Mouse (Mus musculus): ENCODE measurements around the gene Rbp3.

DNA sequence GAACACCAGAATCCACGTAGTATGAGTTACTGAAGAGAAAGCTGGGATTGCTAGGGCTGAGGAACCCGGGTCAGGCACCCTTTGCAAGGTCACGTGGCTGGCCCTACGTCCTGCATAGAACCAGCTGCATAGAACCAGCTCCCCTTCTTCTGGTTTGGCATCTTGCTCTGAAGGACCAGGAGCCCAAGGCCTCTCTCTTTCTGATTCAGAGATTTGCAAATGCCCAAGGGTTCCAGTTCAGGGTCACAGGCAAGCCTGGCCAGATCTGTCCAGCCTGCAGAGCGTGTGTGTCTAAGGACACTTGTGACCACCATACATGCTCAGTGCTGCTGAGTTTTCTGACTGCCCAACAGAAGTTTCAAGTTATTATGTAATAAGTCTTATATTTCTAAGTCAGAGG is 11.6 kb upstream of the Rbp3 start:
- TF ChIP-seq CTCF (conservative IDR thresholded peaks at IDR 0.05; ENCODE audit: low read length) (no peak), POU5F1 (IDR thresholded peaks at IDR 0.05; ENCODE audit: borderline replicate concordance, low read length) (no peak), NANOG (IDR thresholded peaks at IDR 0.05; ENCODE audit: borderline replicate concordance, low read length) (no peak)
